Mouse (Mus musculus): ENCODE data around the gene Chst15. TPM values are rescaled to one million over a fixed set of nuclear protein-coding genes. Genes with fewer than 3 reads are reported as not detected.

Gene Chst15
- polyA plus RNA-seq (2017; shearing (Covaris generic)), result 15.3 TPM

GRCm38 (mm10) chr7:132317036-132317541 lies at the start of gene Chst15:
Gene Chst15 (minus strand): TSS chr7:132317228.

Other genes with a start within 250 kb of the Chst15 start
- gene Cpxm2, start 162.5 kb downstream of the Chst15 start, polyA plus RNA-seq (2017; shearing (Covaris generic)), result not detected